ENCODE assay signal across 9 mouse cellular contexts in the genomic region with DNA sequence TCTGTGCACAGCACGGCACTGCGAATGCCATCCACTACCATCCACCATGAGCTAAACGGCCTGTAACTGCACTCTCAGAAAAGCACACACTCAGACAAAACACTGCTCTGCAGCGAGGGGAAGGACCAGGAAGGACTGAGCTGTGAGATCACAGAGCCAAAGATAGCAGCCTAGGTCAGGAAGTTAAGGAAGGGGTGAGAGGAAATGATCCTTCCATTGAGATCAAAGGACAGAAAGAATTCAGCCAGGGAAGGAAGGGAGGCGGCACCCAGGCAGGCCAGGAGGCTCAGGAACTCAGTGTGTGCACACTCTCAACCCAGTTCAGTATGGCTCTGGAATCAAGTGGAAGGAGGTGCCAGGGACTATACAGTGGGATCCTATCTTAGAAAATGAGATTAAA. TPM values are rescaled to one million over a fixed set of nuclear protein-coding genes. Genes with fewer than 3 reads are reported as not detected.
DNase-seq lines count a peak whose midpoint lies in the region; ATAC-seq and TF ChIP-seq lines count a peak whose summit lies in the region.
"Had no signal": no experiment of that assay in that cellular context is flagged by ENCODE, and none has a peak within 500 bp of the region (broad histone marks: within the 10 kb centered on the region; RNA-seq: fewer than 3 reads in every experiment).

No protein-coding gene starts in this region.

- 20% methylated on average over 5 of the region's 5 CpGs for WGBS in lung, adult 2 months
- 56% methylated on average over 5 of the region's 5 CpGs for WGBS in midbrain, embryonic 11.5 days

- no peaks in the 10 kb centered on the region for H3K27me3 ChIP-seq in ES-Bruce4 (ENCODE audit: control insufficient read depth, insufficient read depth, low read length, poor library complexity, severe bottlenecking)
- no peaks in the 10 kb centered on the region for H3K27me3 ChIP-seq in midbrain, embryonic 11.5 days (ENCODE audit: control insufficient read depth, insufficient read depth, low read length)
- H3K27me3 ChIP-seq: liver, embryonic 13.5 days had no signal

- no peak overlapping the region for H3K9ac ChIP-seq in ES-Bruce4 (ENCODE audit: low read depth, poor library complexity, severe bottlenecking)
- H3K9ac ChIP-seq in midbrain, embryonic 11.5 days (ENCODE audit: low read length), result no peak overlapping the region
- H3K9ac ChIP-seq: liver, embryonic 13.5 days had no signal

- no peak for TF ChIP-seq POLR2A in ES-Bruce4 (IDR thresholded peaks at IDR 0.05; ENCODE audit: insufficient read depth, low read length)
- 0 out of 2 replicates have a peak, but pooled peaks have one; percentile 10 for TF ChIP-seq POLR2A in lung, adult 2 months (IDR thresholded peaks at IDR 0.05; ENCODE audit: borderline replicate concordance, extremely low read depth, low read depth, low read length)

- peaks cover 3% of the 10 kb centered on the region for H3K9me3 ChIP-seq in ES-Bruce4 (replicated peaks; ENCODE audit: control insufficient read depth, insufficient read depth, low read length, poor library complexity, severe bottlenecking)
- no peaks in the 10 kb centered on the region for H3K9me3 ChIP-seq in midbrain, embryonic 11.5 days (ENCODE audit: control insufficient read depth, low read length)
- H3K9me3 ChIP-seq: liver, embryonic 13.5 days had no signal

- peak; percentile 17 to 50 for DNase-seq in adrenal gland, postnatal 36 days
- peak; percentile 59 to 67 for DNase-seq in heart, postnatal 10 days
- DNase-seq in lung, adult 2 months, result no peak
- no peak for DNase-seq in cerebellum, adult 8-10 months
- DNase-seq in layer of hippocampus, postnatal 36 days, result no peak
- no peak for DNase-seq in midbrain, embryonic 11.5 days (ENCODE audit: low spot score, missing footprints)
- DNase-seq: liver, embryonic 13.5 days had no signal

- TF ChIP-seq CTCF in ES-Bruce4 (IDR thresholded peaks at IDR 0.05; ENCODE audit: low read depth, low read length), result no peak
- no peak for TF ChIP-seq CTCF in lung, adult 2 months (IDR thresholded peaks at IDR 0.05; ENCODE audit: insufficient read depth, low read length)

- TF ChIP-seq EP300 in ES-Bruce4 (IDR thresholded peaks at IDR 0.05; ENCODE audit: insufficient read depth, low read depth, low read length), result no peak

- intact Hi-C loops in heart, postnatal 10 days (cut with DNase I), result no loop called here

- no peak overlapping the region for H3K4me2 ChIP-seq in midbrain, embryonic 11.5 days
- H3K4me2 ChIP-seq: liver, embryonic 13.5 days had no signal

- H3K27ac ChIP-seq in ES-Bruce4 (ENCODE audit: insufficient read depth, low read length), result peak overlapping the region; percentile 21; the same call in 1 of the 2 replicates
- H3K27ac ChIP-seq in midbrain, embryonic 11.5 days (ENCODE audit: low read depth, low read length), result no peak overlapping the region
- H3K27ac ChIP-seq: liver, embryonic 13.5 days had no signal

- ATAC-seq in midbrain, embryonic 11.5 days (ENCODE audit: low FRiP score), result no peak
- ATAC-seq in CD4-positive, CD25-positive, alpha-beta regulatory T cell, adult 4 months, result no peak

- no peak overlapping the region for H3K4me3 ChIP-seq in ES-Bruce4 (ENCODE audit: low read depth, low read length)
- H3K4me3 ChIP-seq in lung, adult 2 months (replicated peaks; ENCODE audit: extremely low read depth, low read depth, low read length), result no peak overlapping the region
- H3K4me3 ChIP-seq in midbrain, embryonic 11.5 days (ENCODE audit: low read depth, low read length), result no peak overlapping the region
- H3K4me3 ChIP-seq: liver, embryonic 13.5 days had no signal

- no peaks in the 10 kb centered on the region for H3K4me1 ChIP-seq in ES-Bruce4 (ENCODE audit: control insufficient read depth, insufficient read depth, low read length)
- peaks cover 6% of the 10 kb centered on the region; the same call in 1 of the 2 replicates for H3K4me1 ChIP-seq in lung, adult 2 months (ENCODE audit: control insufficient read depth, insufficient read depth, low read length)
- no peaks in the 10 kb centered on the region for H3K4me1 ChIP-seq in midbrain, embryonic 11.5 days (ENCODE audit: control insufficient read depth, insufficient read depth, low read length)

- H3K36me3 ChIP-seq in ES-Bruce4 (ENCODE audit: control insufficient read depth, insufficient read depth, low read length, poor library complexity, severe bottlenecking), result no peaks in the 10 kb centered on the region
- no peaks in the 10 kb centered on the region for H3K36me3 ChIP-seq in midbrain, embryonic 11.5 days (ENCODE audit: control insufficient read depth, insufficient read depth, low read length)

RNA-seq across cellular contexts. Expression of a gene that starts 14.1 kb away (rescaled TPM):
- 12.7 and 14.2 TPM in 2 replicates for polyA plus RNA-seq in ES-Bruce4 (2011; ENCODE audit: insufficient read depth, insufficient read length, low read depth, missing spikeins)
- total RNA-seq in adrenal gland, postnatal 36 days (2021), result 10 to 100 TPM; 21.1 to 21.6 TPM
- total RNA-seq in heart, postnatal 10 days (2021), result 10 to 100 TPM; 25.4 to 26.6 TPM
- 5.0 and 7.7 TPM in 2 replicates for polyA plus RNA-seq in lung, adult 2 months (2012; rRNA removed)
- 10 to 100 TPM; 14.6 to 15.3 TPM for total RNA-seq in layer of hippocampus, postnatal 36 days (2021)
- 4.6 and 5.6 TPM in 2 replicates for polyA plus RNA-seq in midbrain, embryonic 11.5 days (2014; fragmentation: Nextera tagmentation; extraction: Ambion mirVana)
- polyA plus RNA-seq in CD4-positive, CD25-positive, alpha-beta regulatory T cell, adult 4 months (2017; shearing (Covaris generic)), result 1 to 10 TPM; 4.0 to 5.8 TPM

RNA-seq across cellular contexts. Expression of a gene that starts 37.6 kb away (rescaled TPM):
- 190 and 194 TPM in 2 replicates for polyA plus RNA-seq in ES-Bruce4 (2011; ENCODE audit: insufficient read depth, insufficient read length, low read depth, missing spikeins)
- total RNA-seq in adrenal gland, postnatal 36 days (2021), result 100 to 1,000 TPM; 213 to 260 TPM
- total RNA-seq in heart, postnatal 10 days (2021), result 100 to 1,000 TPM; 205 to 214 TPM
- polyA plus RNA-seq in lung, adult 2 months (2012; rRNA removed), result 236 and 380 TPM in 2 replicates
- total RNA-seq in layer of hippocampus, postnatal 36 days (2021), result 100 to 1,000 TPM; 204 to 217 TPM
- 234 and 248 TPM in 2 replicates for polyA plus RNA-seq in midbrain, embryonic 11.5 days (2014; fragmentation: Nextera tagmentation; extraction: Ambion mirVana)
- polyA plus RNA-seq in CD4-positive, CD25-positive, alpha-beta regulatory T cell, adult 4 months (2017; shearing (Covaris generic)), result 100 to 1,000 TPM; 204 to 227 TPM

Comparison
In these comparisons a context has a peak if more than half of its experiments do, and no peak if none do; other contexts are left out.
1. DNase-seq: peak in adrenal gland, postnatal 36 days (2 of 2) and heart, postnatal 10 days (2 of 2); none in lung, adult 2 months (single experiment), cerebellum, adult 8-10 months (single experiment), layer of hippocampus, postnatal 36 days (0 of 2) and midbrain, embryonic 11.5 days (single experiment).